Mouse (Mus musculus): ENCODE results near the gene Socs7. TPM values are rescaled to one million over a fixed set of nuclear protein-coding genes. Genes with fewer than 3 reads are reported as not detected.

Gene Socs7
- polyA plus RNA-seq, 1 experiment from 2014 or later, result 9.0 TPM

DNA sequence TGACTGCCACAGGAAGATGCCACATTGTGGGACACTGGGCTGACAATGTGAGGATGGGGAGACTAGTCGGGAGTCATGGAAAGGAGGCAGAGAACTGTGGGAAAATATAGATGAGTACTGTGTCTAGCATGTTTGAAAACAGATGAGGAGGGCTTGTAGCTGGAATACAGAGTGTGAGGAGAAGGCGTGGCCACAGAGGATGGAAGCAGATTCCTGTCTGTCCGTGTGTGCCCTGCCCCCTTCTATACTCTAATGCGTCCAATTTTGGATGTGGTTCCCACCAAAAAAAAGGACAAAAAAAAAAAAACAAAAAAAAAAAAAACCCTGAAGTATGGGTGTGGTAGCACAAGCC, 66.4 kb downstream of the Socs7 start:
- H3K36me3 ChIP-seq, result no peaks in the 10 kb centered on the region
- no peaks in the 10 kb centered on the region for H3K27me3 ChIP-seq
- H3K4me3 ChIP-seq, result peak overlapping the region; percentile 37
- 52% methylated on average over 4 of the region's 4 CpGs for WGBS
- no peaks in the 10 kb centered on the region for H3K9me3 ChIP-seq
- peaks cover 18% of the 10 kb centered on the region for H3K4me1 ChIP-seq (replicated peaks)
- peak overlapping the region; percentile 65 for H3K4me2 ChIP-seq
- peak overlapping the region; percentile 44 for H3K9ac ChIP-seq
- peak overlapping the region; percentile 55; the same call in 1 of the 2 replicates for H3K27ac ChIP-seq (replicated peaks)
- peak; percentile 39; the same call in 1 of the 2 replicates for ATAC-seq (ENCODE audit: low FRiP score, low read depth)

DNA sequence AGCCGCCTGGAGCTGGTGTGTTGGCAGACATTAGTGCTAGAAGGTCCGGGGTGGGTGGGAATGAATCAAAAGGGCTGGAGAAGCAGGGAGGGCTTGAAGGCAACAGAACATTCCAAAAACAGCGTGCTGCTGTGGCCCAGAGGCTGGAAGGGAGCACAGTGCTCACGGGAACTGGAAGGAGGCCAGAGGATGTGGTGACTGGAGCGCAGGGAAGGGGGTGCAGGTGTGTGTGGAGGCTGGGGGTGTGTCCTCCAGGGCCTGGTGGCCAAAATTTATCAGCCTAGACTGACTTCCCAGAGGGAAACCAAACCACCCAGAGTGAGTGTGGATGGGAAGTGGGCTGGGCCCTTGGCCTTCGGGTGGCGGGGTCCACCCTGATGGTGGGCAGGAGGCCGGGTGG, 67.3 kb downstream of the Socs7 start:
- no peak for ATAC-seq (ENCODE audit: low FRiP score, low read depth)
- H3K4me2 ChIP-seq, result no peak overlapping the region
- WGBS, result 82% methylated on average over 8 of the region's 8 CpGs

DNA sequence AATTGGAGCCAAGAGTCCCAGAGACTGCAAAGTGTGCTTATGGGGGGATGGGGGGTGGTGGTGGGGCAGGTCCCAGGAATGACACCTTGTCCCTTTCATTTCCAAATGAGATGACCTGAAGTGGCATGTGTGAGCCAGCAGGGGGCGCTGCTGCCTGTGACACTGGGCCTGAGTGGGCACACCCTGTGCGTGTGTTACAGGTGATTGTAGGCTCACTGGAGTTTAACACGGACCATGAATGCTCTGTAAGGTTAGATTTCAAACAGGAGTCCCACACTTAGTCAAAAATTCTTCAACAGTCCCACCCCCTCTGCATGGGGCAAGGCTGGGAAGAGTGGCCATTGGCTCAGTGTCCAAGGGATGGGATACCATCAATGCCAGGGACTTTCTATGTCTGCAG, 69.7 kb downstream of the Socs7 start:
- H3K36me3 ChIP-seq, result no peaks in the 10 kb centered on the region
- WGBS, result 14% methylated on average over 3 of the region's 3 CpGs

More for the DNA sequence above, 67.3 kb downstream of the Socs7 start:
- Histone ChIP-seq H3K36me3 (no peaks in the 10 kb centered on the region), H3K27me3 (no peaks in the 10 kb centered on the region), H3K27ac (replicated peaks) (no peak overlapping the region), H3K9ac (no peak overlapping the region), H3K4me1 (replicated peaks) (peaks cover 20% of the 10 kb centered on the region), H3K9me3 (no peaks in the 10 kb centered on the region), H3K4me3 (no peak overlapping the region)

DNA sequence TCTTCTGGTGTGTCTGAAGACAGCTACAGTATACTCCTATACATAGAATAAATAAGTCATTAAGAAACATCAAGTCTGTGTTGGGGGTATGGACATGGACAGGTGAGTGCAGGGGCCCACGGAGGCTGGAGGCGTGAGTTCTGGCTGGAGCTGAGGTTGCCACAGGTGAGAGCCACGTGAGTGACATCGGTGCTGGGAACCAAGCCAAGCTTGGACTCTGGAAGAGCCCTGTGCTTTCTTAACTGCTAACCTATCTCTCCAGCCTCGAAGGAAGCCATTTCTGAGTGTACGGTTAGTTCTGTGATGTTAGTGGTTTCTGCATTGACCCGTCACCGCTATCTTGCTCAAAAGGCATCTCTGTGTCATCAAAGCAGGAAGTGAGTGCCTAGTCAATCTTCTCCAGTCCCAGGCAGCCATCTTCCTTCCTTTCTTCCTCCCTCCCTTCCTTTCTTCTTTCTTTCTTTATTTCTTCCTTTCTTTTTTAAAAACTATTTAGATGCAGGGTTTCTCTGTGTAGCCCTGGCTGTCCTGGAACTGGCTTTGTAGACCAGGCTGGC, 70.7 kb downstream of the Socs7 start:
- 91% methylated on average over 8 of the region's 8 CpGs for WGBS
- no peak overlapping the region for H3K9ac ChIP-seq

More for the DNA sequence above, 69.7 kb downstream of the Socs7 start:
- peaks cover 28% of the 10 kb centered on the region for H3K4me1 ChIP-seq (replicated peaks)
- no peak for ATAC-seq (ENCODE audit: low FRiP score, low read depth)
- no peak overlapping the region for H3K4me2 ChIP-seq
- no peak overlapping the region for H3K9ac ChIP-seq
- H3K9me3 ChIP-seq, result no peaks in the 10 kb centered on the region
- H3K4me3 ChIP-seq, result no peak overlapping the region
- no peak overlapping the region for H3K27ac ChIP-seq (replicated peaks)
- no peaks in the 10 kb centered on the region for H3K27me3 ChIP-seq

DNA sequence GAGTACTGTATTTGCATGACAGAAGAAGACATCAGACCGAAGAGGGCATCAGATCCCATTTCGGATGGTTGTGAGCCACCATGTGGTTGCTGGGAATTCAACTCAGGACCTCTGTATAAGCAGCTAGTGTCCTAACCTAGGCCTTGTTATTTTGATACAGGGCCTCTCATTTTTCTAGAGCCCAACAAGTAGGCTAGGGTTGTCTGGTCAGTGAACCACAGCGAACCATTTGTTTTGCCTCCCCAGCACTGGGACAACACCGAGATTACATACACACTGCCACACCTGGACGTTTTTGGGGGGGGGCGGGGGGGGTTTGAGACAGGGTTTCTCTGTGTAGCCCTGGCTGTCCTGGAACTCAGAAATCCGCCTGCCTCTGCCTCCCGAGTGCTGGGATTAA, 71.8 kb downstream of the Socs7 start:
- no peak overlapping the region for H3K27ac ChIP-seq (replicated peaks)
- H3K4me2 ChIP-seq, result no peak overlapping the region
- no peaks in the 10 kb centered on the region for H3K36me3 ChIP-seq
- peaks cover 7% of the 10 kb centered on the region for H3K27me3 ChIP-seq
- no peak overlapping the region for H3K9ac ChIP-seq
- no peak for ATAC-seq (ENCODE audit: low FRiP score, low read depth)
- WGBS, result 75% methylated on average over 8 of the region's 8 CpGs
- H3K4me1 ChIP-seq (replicated peaks), result peaks cover 12% of the 10 kb centered on the region
- no peaks in the 10 kb centered on the region for H3K9me3 ChIP-seq
- no peak overlapping the region for H3K4me3 ChIP-seq

More for the DNA sequence above, 70.7 kb downstream of the Socs7 start:
- ATAC-seq (ENCODE audit: low FRiP score, low read depth), result no peak
- no peaks in the 10 kb centered on the region for H3K27me3 ChIP-seq
- H3K27ac ChIP-seq (replicated peaks), result no peak overlapping the region
- H3K9me3 ChIP-seq, result no peaks in the 10 kb centered on the region
- H3K4me2 ChIP-seq, result no peak overlapping the region
- H3K4me1 ChIP-seq (replicated peaks), result peaks cover 22% of the 10 kb centered on the region
- no peaks in the 10 kb centered on the region for H3K36me3 ChIP-seq
- H3K4me3 ChIP-seq, result no peak overlapping the region

DNA sequence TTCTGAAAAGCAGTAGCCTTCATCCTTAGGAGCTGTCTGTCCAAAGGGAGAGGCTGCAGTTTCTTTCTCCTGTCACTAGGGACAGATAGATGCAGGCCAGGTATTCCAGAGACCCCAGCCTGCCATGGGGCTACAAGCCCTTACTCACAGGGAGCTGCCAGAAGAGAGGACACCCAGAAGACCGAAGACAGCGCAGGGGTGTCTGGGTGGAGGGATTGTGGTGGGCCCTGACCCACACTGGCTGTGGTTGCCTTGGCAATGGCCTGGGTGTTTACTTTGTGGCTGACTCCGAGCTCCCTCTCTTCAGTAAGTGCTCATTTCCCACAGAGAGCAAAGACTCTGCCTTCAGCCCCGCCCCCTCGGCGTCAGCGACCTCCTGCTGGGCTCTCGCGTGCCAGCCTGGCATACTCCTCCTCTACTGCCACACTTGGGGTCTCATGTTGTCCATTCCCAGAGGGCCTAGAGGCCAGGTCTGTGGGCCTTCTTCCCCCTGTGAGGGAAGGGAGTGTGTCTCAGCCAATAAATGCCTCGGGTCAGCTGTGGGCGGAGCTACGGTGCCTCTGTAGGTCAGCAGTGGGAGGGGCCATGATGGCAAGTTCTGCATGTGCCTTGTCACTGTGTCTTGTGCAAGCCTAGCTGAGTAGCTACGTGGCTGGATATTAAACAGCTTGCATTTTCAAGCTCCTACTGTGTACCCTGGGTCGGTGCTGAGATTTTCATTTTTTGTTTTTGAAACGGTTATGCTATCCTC, 72.5 kb downstream of the Socs7 start:
- H3K4me2 ChIP-seq, result peak overlapping the region; percentile 34
- no peak overlapping the region for H3K9ac ChIP-seq
- 6% methylated on average over 15 of the region's 15 CpGs for WGBS
- H3K4me3 ChIP-seq, result peak overlapping the region; percentile 11
- no peaks in the 10 kb centered on the region for H3K9me3 ChIP-seq
- ATAC-seq (ENCODE audit: low FRiP score, low read depth), result peak; percentile 66
- H3K27me3 ChIP-seq, result peaks cover 15% of the 10 kb centered on the region
- no peaks in the 10 kb centered on the region for H3K36me3 ChIP-seq
- peaks cover 11% of the 10 kb centered on the region for H3K4me1 ChIP-seq (replicated peaks)
- H3K27ac ChIP-seq (replicated peaks), result peak overlapping the region; percentile 62

DNA sequence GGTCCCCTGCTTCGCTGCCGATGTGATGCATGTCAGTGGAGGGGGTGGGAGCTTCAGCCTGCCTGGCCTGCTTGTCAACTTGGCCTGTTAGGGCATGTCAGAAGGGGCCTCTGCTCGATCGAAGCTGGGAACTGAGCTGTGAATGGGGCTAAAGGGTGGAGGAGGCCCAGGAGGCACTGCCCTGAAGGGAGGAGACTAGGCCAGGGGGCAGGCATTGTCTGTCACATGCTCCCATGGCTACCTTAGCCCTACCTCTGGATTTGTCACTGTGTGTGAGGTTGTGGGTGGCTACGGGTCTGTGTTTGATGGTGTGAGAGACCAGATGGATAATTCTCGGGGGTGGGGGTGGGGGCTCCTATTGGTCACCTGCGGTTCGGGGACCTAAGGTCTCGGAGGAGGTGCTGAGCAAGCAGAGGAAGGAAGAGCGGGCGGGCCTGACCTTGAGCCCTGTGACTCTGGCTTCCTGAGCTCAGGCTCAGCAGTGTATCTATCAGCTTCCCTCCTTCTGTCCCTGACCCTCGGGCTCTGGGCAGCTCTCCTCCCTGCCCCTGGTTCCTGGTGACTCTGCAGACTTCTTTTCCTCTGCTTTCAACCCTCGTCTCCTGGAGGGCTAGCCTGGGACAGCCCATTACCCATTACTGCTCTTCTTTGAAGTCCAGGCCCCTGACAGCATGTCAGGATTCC, 73.6 kb downstream of the Socs7 start:
- ATAC-seq (ENCODE audit: low FRiP score, low read depth), result 0 out of 2 replicates have a peak, but pooled peaks have one; percentile 14

DNA sequence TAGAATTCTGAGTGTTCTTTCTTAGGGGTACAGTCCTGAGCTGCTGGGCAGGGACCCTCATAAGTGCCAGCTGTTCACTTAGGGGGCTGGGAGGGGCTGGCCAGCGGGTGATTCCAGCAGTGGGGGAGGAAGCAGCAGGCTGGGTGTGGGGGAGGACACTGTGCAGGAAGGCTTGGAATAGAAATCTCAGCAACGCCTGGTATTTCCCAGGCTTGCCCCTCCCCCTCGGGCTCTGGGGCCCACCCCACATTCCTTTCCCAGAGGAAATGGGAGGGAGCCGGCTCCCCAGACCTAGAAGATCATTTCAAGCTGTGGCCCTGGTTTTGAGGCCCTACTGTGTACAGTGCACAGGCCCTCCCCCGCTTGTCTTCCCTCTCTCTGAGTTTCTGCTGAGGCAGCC, 75.4 kb downstream of the Socs7 start:
- Histone ChIP-seq H3K27ac (replicated peaks) (no peak overlapping the region), H3K4me2 (no peak overlapping the region), H3K27me3 (peaks cover 16% of the 10 kb centered on the region), H3K4me3 (no peak overlapping the region), H3K9me3 (no peaks in the 10 kb centered on the region), H3K9ac (no peak overlapping the region), H3K4me1 (replicated peaks) (peaks cover 39% of the 10 kb centered on the region), H3K36me3 (no peaks in the 10 kb centered on the region)
- no peak for ATAC-seq (ENCODE audit: low FRiP score, low read depth)
- WGBS, result 12% methylated on average over 5 of the region's 5 CpGs

More for the DNA sequence above, 73.6 kb downstream of the Socs7 start:
- H3K4me2 ChIP-seq, result no peak overlapping the region
- 0 out of 2 replicates have a peak overlapping the region, but pooled peaks have one; percentile 0 for H3K27ac ChIP-seq (replicated peaks)
- H3K36me3 ChIP-seq, result no peaks in the 10 kb centered on the region
- WGBS, result 67% methylated on average over 13 of the region's 13 CpGs
- no peak overlapping the region for H3K9ac ChIP-seq
- no peaks in the 10 kb centered on the region for H3K9me3 ChIP-seq
- H3K4me3 ChIP-seq, result no peak overlapping the region
- peaks cover 21% of the 10 kb centered on the region for H3K4me1 ChIP-seq (replicated peaks)
- H3K27me3 ChIP-seq, result peaks cover 16% of the 10 kb centered on the region

DNA sequence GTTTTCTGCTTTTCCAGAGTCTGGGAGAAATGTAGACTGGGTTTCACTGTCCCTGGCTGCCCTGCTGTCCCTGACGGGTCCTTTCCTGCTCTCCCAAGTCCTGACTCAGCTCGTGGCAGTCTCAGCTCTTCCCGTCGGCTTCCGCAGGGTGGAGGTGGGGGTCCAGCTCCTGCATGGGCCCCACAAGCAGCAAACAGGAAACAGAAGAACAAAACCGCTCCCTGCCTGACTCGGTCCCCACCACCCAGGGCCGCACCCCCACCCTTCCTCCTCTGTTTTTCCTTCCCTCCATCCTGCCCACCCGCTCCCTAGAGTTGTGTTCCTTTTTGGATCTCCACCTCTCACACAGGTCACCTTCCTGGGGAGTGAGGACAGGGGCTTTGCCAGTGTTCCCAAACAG, 76.5 kb downstream of the Socs7 start:
- 54% methylated on average over 9 of the region's 9 CpGs for WGBS
- peaks cover 39% of the 10 kb centered on the region for H3K4me1 ChIP-seq (replicated peaks)
- H3K27ac ChIP-seq (replicated peaks), result 0 out of 2 replicates have a peak overlapping the region, but pooled peaks have one; percentile 30
- H3K36me3 ChIP-seq, result no peaks in the 10 kb centered on the region
- H3K4me2 ChIP-seq, result no peak overlapping the region
- peaks cover 16% of the 10 kb centered on the region for H3K27me3 ChIP-seq
- H3K9me3 ChIP-seq, result no peaks in the 10 kb centered on the region
- ATAC-seq (ENCODE audit: low FRiP score, low read depth), result no peak
- no peak overlapping the region for H3K9ac ChIP-seq
- no peak overlapping the region for H3K4me3 ChIP-seq

DNA sequence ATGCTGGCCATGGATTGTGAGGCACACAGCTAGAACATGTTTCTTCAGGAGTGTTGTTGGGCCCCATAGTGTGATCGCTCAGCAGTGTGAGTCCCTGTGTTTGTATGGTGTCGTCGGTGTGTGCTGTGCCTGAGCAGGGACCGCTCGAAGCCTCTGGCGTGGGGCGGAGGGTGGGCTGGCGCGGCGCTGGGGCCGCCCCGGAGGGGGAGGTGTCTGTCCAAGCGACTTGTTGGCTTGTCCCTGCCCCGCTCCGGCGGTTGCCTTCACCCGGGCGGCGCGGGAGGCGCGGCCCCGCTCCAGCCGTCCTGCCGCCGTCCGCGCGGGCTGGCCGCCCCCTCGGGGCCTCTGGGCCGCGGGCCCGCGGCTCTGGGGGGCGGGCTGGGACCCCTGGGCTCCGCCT, 77.6 kb downstream of the Socs7 start:
- Histone ChIP-seq H3K4me1 (replicated peaks) (peaks cover 34% of the 10 kb centered on the region), H3K4me2 (peak overlapping the region; percentile 55), H3K4me3 (peak overlapping the region; percentile 35), H3K9ac (peak overlapping the region; percentile 28; the same call in 1 of the 2 replicates), H3K36me3 (0 out of 2 replicates have a peak, but pooled peaks cover 2% of the 10 kb centered on the region), H3K9me3 (no peaks in the 10 kb centered on the region), H3K27me3 (peaks cover 16% of the 10 kb centered on the region), H3K27ac (replicated peaks) (peak overlapping the region; percentile 36; the same call in 1 of the 2 replicates)
- ATAC-seq (ENCODE audit: low FRiP score, low read depth), result peak; percentile 19; the same call in 1 of the 2 replicates
- 3% methylated on average over 22 of the region's 37 CpGs for WGBS

DNA sequence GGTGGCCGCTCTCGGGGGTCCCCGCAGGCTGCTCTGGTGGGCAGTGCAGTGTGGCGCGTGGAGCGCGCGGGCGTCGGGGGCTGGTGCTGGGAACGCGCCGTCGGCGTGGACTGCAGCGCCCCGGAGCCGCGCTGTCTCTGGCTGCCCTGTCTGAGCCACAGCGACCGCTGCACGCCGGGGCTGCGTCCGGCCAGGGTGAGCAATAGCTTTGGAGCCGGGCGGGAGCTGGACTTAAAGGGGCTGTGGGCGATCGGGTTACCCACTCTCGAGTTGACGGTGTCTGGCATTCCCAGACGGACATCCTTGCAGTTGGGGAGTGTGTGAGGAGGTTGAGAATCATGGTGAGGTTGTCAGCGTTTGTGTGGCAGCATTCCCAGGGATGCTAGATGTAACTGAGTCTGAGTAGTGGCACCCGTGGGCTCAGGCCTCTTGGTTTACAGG, 78.1 kb downstream of the Socs7 start:
- peaks cover 30% of the 10 kb centered on the region for H3K4me1 ChIP-seq (replicated peaks)
- H3K4me3 ChIP-seq, result peak overlapping the region; percentile 35
- no peaks in the 10 kb centered on the region for H3K9me3 ChIP-seq
- ATAC-seq (ENCODE audit: low FRiP score, low read depth), result no peak
- WGBS, result 2% methylated on average over 34 of the region's 34 CpGs
- peaks cover 16% of the 10 kb centered on the region for H3K27me3 ChIP-seq
- peaks cover 5% of the 10 kb centered on the region; the same call in 1 of the 2 replicates for H3K36me3 ChIP-seq
- peak overlapping the region; percentile 28; the same call in 1 of the 2 replicates for H3K9ac ChIP-seq
- H3K4me2 ChIP-seq, result peak overlapping the region; percentile 55
- H3K27ac ChIP-seq (replicated peaks), result peak overlapping the region; percentile 36; the same call in 1 of the 2 replicates
